Mouse (Mus musculus) cerebellum, adult 9-11 months (tissue): ENCODE measurements at regions not wholly inside any gene's neighbourhood (a gene's known extent, or its start where the extent isn't known, plus 50 kb on each side); places are given as distances from the start of the nearest gene placed in this dataset.
"Not testable (repeated sequence)": the region's sequence is repeated elsewhere in the genome, so short reads cannot be mapped to it uniquely, and the experiment has no call there.

Source experiments
- DNase-seq: peaks from one replicate; pipeline ENCODE4 v3.0.0; 2022

DNA sequence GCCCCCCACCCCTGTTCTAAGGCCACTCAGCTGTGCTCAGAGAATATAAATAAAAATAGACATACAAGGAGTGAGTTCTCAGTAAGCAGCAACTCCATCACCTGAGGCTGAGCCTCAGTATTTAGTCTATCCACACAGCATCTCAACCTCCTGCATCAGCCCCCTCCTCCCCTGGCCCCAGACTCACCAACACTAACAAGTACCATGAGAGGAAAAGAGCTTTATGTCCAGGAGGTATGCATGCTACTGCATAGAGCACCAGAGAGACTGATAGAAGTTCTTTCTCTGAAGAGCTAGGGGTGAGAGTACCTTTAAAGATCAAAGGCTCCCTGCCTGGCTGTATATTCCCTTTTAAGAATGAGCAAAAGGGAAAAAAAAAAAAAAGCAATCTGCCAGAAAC lies 100.3 kb upstream of the Arhgap20 start:
- no peak for DNase-seq

- not testable (repeated sequence) for DNase-seq
Observed at GRCm38 (mm10) chr9:51668976-51669375, 96.2 kb upstream of the Arhgap20 start.

- DNase-seq, result no peak
Observed at GRCm38 (mm10) chr9:51670531-51670930, 94.6 kb upstream of the Arhgap20 start.

DNA sequence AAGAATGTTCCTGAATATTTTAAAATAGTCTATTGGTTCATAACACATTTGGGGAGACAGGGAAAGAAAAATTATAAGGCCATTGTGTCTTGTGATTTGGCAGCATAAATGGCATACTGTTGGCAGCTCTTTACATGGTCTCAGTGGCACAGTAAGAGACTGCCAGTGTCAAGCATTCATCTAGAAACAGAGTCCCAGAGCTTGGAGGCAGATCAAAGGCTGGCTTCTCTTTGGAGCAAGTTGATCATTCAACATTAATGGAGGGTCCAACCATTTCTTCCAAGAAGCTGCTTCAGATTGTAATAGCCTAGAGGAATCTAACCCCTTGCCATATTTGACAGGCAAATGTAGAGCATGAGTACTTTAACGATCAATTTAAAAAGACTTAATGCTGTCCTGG lies 78.6 kb upstream of the Arhgap20 start:
- no peak for DNase-seq

DNA sequence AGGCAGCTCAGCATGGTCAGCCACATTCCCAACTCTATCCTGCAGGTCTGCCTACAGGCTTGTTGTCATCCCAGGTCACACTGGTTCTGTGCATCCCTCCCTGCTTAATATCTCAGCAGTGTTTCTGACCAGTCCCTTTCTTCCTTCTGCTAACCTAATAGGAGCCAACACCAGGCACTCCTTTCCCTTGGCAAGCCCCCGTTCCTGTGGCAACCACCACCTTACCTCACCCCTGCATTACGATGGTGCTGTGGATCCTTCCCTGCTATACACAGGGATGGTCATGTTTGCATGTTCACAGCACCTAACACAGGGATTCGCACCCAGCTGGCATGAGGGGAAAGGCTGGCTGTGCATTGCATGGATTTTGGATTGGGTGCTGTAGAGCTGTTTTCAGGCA lies 50.8 kb upstream of the Arhgap20 start:
- no peak for DNase-seq
